Mouse (Mus musculus) adrenal gland, adult 8-10 months (tissue): Measurements from ENCODE around the gene Arxes2. TPM values are rescaled to one million over a fixed set of nuclear protein-coding genes. Genes with fewer than 3 reads are reported as not detected.
A peak's percentile ranks its signal among the peaks of the same experiment; 100 is the strongest.

ENCODE experiments used
- DNase-seq: peaks from one replicate; pipeline ENCODE4 v3.0.0; 2022
- total RNA-seq, 4 experiments: library from RNA; stranded (reverse); gene quantifications; 2 replicates each; pipeline ENCODE4 v1.2.4; 2022

Gene Arxes2
- total RNA-seq, 4 experiments from 2014 or later, result 18.5 to 35.9 (median 27.9) TPM

- peak; percentile 2 for DNase-seq
Observed at GRCm38 (mm10) chrX:136032799-136033763, 39.5 kb downstream of the Arxes2 start, which contains the start of gene Arxes1. Gene Arxes1 (plus strand): TSS chrX:136033367.

- DNase-seq, result no peak
Observed at GRCm38 (mm10) chrX:136043726-136044125, 50.1 kb downstream of the Arxes2 start.

Other genes starting within 250 kb of the Arxes2 start
- gene Bhlhb9, start 196.2 kb upstream of the Arxes2 start, total RNA-seq, result 10 to 100 TPM; 19.4 to 23.1 (median 20.8) TPM
- gene Gprasp2, start 154.8 kb upstream of the Arxes2 start, total RNA-seq, result 10 to 100 TPM; 40.4 to 62.4 (median 48.6) TPM
- gene Arxes1, start 39.5 kb downstream of the Arxes2 start, total RNA-seq, result 10 to 100 TPM in 1 of 4 experiments, 1 to 10 TPM in 3; 3.1 to 17.1 (median 5.5) TPM
- gene Bex2, start 74.4 kb downstream of the Arxes2 start, total RNA-seq, result 10 to 100 TPM; 26.3 to 37.5 (median 33.4) TPM
- gene Nxf3, start 91.4 kb downstream of the Arxes2 start, total RNA-seq, result not detected
- 1 to 10 TPM; 4.4 to 7.7 (median 5.5) TPM for gene Bex4, start 145.2 kb downstream of the Arxes2 start, total RNA-seq
- 10 to 100 TPM; 36.3 to 50.8 (median 48.3) TPM for gene Tceal8, start 178.5 kb downstream of the Arxes2 start, total RNA-seq
- 1 to 10 TPM in 2 of 4 experiments, under 1 TPM in 2; 0.51 to 3.5 (median 1.2) TPM for gene Tceal5, start 210.1 kb downstream of the Arxes2 start, total RNA-seq
- gene Tceal7, start 221.0 kb downstream of the Arxes2 start, total RNA-seq, result not detected
- 10 to 100 TPM; 13.8 to 23.9 (median 17.7) TPM for gene Bex1, start 221.7 kb downstream of the Arxes2 start, total RNA-seq